Mouse (Mus musculus): ENCODE measurements around the gene Unc13d. TPM values are rescaled to one million over a fixed set of nuclear protein-coding genes. Genes with fewer than 3 reads are reported as not detected.

The Unc13d gene
- polyA plus RNA-seq, 1 experiment from 2014 or later, result 2.0 TPM

DNA sequence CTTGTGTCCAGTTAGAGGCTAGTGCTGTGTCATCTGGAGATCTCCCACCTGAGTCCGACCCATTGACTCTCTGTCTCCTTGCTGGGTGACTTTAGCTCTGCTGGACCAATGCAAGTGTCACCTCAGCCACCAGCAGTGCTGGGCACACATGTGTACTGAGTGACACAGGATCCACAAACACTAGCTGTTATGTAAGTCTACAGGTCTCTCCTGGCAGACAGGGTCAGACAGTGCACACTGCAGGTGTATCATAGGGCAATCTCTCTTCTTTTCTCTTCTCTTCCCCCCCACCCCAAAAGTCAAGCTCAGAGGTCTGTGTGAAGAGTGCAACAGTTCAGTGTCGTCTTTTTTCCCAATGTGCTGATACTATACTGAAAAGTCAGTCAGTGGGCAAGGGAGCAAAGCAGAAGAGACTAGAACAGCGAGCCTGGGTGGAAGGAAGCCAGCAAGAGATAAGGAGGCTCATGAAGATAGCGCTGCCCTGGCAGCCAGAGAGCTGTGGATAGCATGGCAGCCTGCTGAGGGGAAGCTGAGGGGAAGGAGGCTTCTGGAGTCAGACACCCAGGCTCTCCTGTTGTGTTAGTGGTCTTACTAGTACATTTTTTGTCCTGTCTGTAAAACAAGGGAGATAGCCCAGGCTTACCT lies 20.4 kb downstream of the Unc13d start:
- 89% methylated on average over 4 of the region's 4 CpGs for WGBS
- no peak overlapping the region for H3K4me2 ChIP-seq (ENCODE audit: low read depth, low read length)
- peaks cover 97% of the 10 kb centered on the region for H3K36me3 ChIP-seq (ENCODE audit: control insufficient read depth, insufficient read depth, low read length)
- no peaks in the 10 kb centered on the region for H3K9me3 ChIP-seq (ENCODE audit: control insufficient read depth, low read length)
- no peaks in the 10 kb centered on the region for H3K4me1 ChIP-seq (ENCODE audit: control insufficient read depth, insufficient read depth, low read length)
- no peaks in the 10 kb centered on the region for H3K27me3 ChIP-seq (replicated peaks; ENCODE audit: control insufficient read depth, insufficient read depth, low read length)
- H3K4me3 ChIP-seq (ENCODE audit: low read depth, low read length), result no peak overlapping the region
- DNase-seq (ENCODE audit: low spot score) (no peak), ATAC-seq (ENCODE audit: low read depth) (no peak)
- H3K9ac ChIP-seq (ENCODE audit: low read depth, low read length), result no peak overlapping the region
- no peak overlapping the region for H3K27ac ChIP-seq (replicated peaks; ENCODE audit: low read depth, low read length)

DNA sequence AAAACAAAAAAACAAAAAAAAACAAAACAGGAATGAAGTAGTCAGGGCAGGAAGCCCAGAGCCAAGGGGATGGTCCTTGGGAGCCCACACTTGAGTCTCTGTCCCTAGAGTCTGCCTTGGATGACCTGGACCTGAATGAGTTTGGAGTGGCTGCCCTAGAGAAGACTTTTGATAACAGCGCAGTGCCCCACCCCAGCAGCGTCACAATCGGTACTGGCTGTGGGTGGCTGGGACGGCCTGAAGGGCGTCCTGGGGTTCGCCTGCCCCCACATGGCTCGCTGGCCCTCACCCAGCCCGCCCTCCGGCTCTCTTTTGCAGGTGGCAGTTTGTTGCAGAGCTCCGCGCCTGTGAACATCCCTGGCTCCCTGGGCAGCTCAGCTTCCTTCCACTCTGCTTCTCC lies 21.9 kb downstream of the Unc13d start:
- Histone ChIP-seq H3K36me3 (ENCODE audit: control insufficient read depth, insufficient read depth, low read length) (peaks cover 96% of the 10 kb centered on the region), H3K9me3 (ENCODE audit: control insufficient read depth, low read length) (no peaks in the 10 kb centered on the region), H3K9ac (ENCODE audit: low read depth, low read length) (no peak overlapping the region), H3K4me2 (ENCODE audit: low read depth, low read length) (no peak overlapping the region), H3K4me1 (ENCODE audit: control insufficient read depth, insufficient read depth, low read length) (no peaks in the 10 kb centered on the region), H3K27ac (replicated peaks; ENCODE audit: low read depth, low read length) (no peak overlapping the region), H3K27me3 (replicated peaks; ENCODE audit: control insufficient read depth, insufficient read depth, low read length) (no peaks in the 10 kb centered on the region), H3K4me3 (ENCODE audit: low read depth, low read length) (no peak overlapping the region)
- DNase-seq (ENCODE audit: low spot score) (no peak), ATAC-seq (ENCODE audit: low read depth) (no peak)
- 89% methylated on average over 9 of the region's 11 CpGs for WGBS

GRCm38 (mm10) chr11:116053510-116054229 lies 24.1 kb downstream of the Unc13d start:
- Histone ChIP-seq H3K4me3 (ENCODE audit: low read depth, low read length) (no peak overlapping the region), H3K9ac (ENCODE audit: low read depth, low read length) (no peak overlapping the region), H3K27me3 (replicated peaks; ENCODE audit: control insufficient read depth, insufficient read depth, low read length) (no peaks in the 10 kb centered on the region), H3K4me2 (ENCODE audit: low read depth, low read length) (no peak overlapping the region), H3K4me1 (ENCODE audit: control insufficient read depth, insufficient read depth, low read length) (no peaks in the 10 kb centered on the region), H3K9me3 (ENCODE audit: control insufficient read depth, low read length) (no peaks in the 10 kb centered on the region), H3K36me3 (ENCODE audit: control insufficient read depth, insufficient read depth, low read length) (peaks cover 96% of the 10 kb centered on the region), H3K27ac (replicated peaks; ENCODE audit: low read depth, low read length) (no peak overlapping the region)
- 92% methylated on average over 9 of the region's 9 CpGs for WGBS
- ATAC-seq (ENCODE audit: low read depth), result no peak
- DNase-seq (ENCODE audit: low spot score), result no peak

DNA sequence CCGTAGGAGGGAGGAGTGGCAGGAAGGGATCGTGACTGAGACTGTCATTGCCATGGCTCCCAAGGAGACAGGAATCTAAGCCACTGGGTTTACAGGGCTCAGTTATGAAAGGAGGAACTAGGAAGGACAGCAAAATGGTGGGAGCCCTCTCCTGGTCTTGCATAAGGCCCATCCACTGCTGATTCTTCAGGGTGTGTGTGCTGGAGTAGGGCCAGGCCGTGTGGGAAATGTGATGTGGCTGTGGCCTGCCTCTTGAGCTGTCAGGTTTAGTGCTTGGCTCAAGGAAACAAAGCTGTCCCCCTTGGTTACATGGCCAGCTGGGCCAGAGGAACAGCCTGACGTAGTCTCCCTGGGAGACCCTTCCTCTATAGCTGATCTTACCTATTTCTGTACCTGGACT lies 27.6 kb downstream of the Unc13d start:
- Histone ChIP-seq H3K27ac (replicated peaks; ENCODE audit: low read depth, low read length) (no peak overlapping the region), H3K27me3 (replicated peaks; ENCODE audit: control insufficient read depth, insufficient read depth, low read length) (no peaks in the 10 kb centered on the region), H3K4me1 (ENCODE audit: control insufficient read depth, insufficient read depth, low read length) (no peaks in the 10 kb centered on the region), H3K4me2 (ENCODE audit: low read depth, low read length) (no peak overlapping the region), H3K36me3 (ENCODE audit: control insufficient read depth, insufficient read depth, low read length) (peaks cover 89% of the 10 kb centered on the region), H3K9ac (ENCODE audit: low read depth, low read length) (no peak overlapping the region), H3K4me3 (ENCODE audit: low read depth, low read length) (no peak overlapping the region), H3K9me3 (ENCODE audit: control insufficient read depth, low read length) (no peaks in the 10 kb centered on the region)
- WGBS, result 76% methylated on average over 3 of the region's 4 CpGs
- ATAC-seq (ENCODE audit: low read depth) (no peak), DNase-seq (ENCODE audit: low spot score) (no peak)

DNA sequence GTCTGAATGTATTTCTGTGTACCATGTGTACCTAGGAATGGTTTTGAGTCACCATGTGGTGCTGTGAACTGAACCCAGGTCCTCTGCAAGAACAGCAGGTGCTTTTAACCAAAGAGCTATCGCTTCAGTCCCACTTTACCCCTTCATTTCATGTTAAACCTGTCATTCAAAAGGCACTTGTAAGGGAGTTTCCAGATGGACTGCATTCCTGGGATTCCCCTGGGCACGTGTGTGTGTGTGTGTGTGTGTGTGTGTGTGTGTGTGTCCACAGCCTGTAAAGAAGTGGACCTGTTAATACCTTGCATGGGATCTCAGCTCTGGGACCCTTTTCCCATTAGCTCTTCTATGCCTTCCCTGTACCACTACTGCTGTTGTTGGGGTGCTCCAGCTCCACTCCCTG lies 28.2 kb downstream of the Unc13d start:
- H3K27me3 ChIP-seq (replicated peaks; ENCODE audit: control insufficient read depth, insufficient read depth, low read length), result no peaks in the 10 kb centered on the region
- no peaks in the 10 kb centered on the region for H3K9me3 ChIP-seq (ENCODE audit: control insufficient read depth, low read length)
- H3K4me1 ChIP-seq (ENCODE audit: control insufficient read depth, insufficient read depth, low read length), result no peaks in the 10 kb centered on the region
- H3K4me3 ChIP-seq (ENCODE audit: low read depth, low read length), result no peak overlapping the region
- H3K9ac ChIP-seq (ENCODE audit: low read depth, low read length), result no peak overlapping the region
- 91% methylated on average over 2 of the region's 2 CpGs for WGBS
- peaks cover 89% of the 10 kb centered on the region for H3K36me3 ChIP-seq (ENCODE audit: control insufficient read depth, insufficient read depth, low read length)
- DNase-seq (ENCODE audit: low spot score) (no peak), ATAC-seq (ENCODE audit: low read depth) (no peak)
- H3K4me2 ChIP-seq (ENCODE audit: low read depth, low read length), result no peak overlapping the region
- H3K27ac ChIP-seq (replicated peaks; ENCODE audit: low read depth, low read length), result no peak overlapping the region

DNA sequence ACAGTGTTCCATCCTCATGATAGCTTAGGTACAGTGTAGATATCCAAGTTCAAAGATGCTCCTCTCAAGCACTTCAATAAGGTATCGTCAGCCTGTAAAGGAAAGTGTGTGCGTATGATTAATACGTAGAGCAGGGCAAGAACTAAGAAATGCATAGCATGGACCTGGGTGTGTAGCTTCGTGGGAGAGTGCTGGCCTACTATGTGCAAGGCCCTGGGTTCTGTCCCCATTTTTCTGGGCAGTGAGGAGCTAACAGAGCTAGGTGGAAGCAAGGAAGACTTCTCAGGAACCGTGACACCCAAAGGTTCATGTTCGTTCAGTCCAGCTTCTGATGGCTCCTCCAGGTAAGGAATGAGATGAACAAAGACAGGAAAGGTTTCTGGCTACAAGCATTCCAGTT lies 32.6 kb downstream of the Unc13d start:
- Histone ChIP-seq H3K9ac (ENCODE audit: low read depth, low read length) (no peak overlapping the region), H3K9me3 (ENCODE audit: control insufficient read depth, low read length) (no peaks in the 10 kb centered on the region), H3K36me3 (ENCODE audit: control insufficient read depth, insufficient read depth, low read length) (peaks cover 70% of the 10 kb centered on the region), H3K4me1 (ENCODE audit: control insufficient read depth, insufficient read depth, low read length) (no peaks in the 10 kb centered on the region), H3K27me3 (replicated peaks; ENCODE audit: control insufficient read depth, insufficient read depth, low read length) (no peaks in the 10 kb centered on the region), H3K4me3 (ENCODE audit: low read depth, low read length) (no peak overlapping the region), H3K4me2 (ENCODE audit: low read depth, low read length) (no peak overlapping the region), H3K27ac (replicated peaks; ENCODE audit: low read depth, low read length) (no peak overlapping the region)
- ATAC-seq (ENCODE audit: low read depth), result no peak
- WGBS, result 95% methylated on average over 6 of the region's 6 CpGs
- no peak for DNase-seq (ENCODE audit: low spot score)

- Histone ChIP-seq H3K9ac (ENCODE audit: low read depth, low read length) (no peak overlapping the region), H3K27me3 (replicated peaks; ENCODE audit: control insufficient read depth, insufficient read depth, low read length) (no peaks in the 10 kb centered on the region), H3K4me2 (ENCODE audit: low read depth, low read length) (no peak overlapping the region), H3K9me3 (ENCODE audit: control insufficient read depth, low read length) (no peaks in the 10 kb centered on the region), H3K36me3 (ENCODE audit: control insufficient read depth, insufficient read depth, low read length) (peaks cover 65% of the 10 kb centered on the region), H3K4me1 (ENCODE audit: control insufficient read depth, insufficient read depth, low read length) (no peaks in the 10 kb centered on the region), H3K27ac (replicated peaks; ENCODE audit: low read depth, low read length) (no peak overlapping the region), H3K4me3 (ENCODE audit: low read depth, low read length) (no peak overlapping the region)
- no peak for DNase-seq (ENCODE audit: low spot score)
- 97% methylated on average over 1 of the region's 1 CpGs for WGBS
- no peak for ATAC-seq (ENCODE audit: low read depth)
Measured at GRCm38 (mm10) chr11:116043286-116043685, 34.5 kb downstream of the Unc13d start.

DNA sequence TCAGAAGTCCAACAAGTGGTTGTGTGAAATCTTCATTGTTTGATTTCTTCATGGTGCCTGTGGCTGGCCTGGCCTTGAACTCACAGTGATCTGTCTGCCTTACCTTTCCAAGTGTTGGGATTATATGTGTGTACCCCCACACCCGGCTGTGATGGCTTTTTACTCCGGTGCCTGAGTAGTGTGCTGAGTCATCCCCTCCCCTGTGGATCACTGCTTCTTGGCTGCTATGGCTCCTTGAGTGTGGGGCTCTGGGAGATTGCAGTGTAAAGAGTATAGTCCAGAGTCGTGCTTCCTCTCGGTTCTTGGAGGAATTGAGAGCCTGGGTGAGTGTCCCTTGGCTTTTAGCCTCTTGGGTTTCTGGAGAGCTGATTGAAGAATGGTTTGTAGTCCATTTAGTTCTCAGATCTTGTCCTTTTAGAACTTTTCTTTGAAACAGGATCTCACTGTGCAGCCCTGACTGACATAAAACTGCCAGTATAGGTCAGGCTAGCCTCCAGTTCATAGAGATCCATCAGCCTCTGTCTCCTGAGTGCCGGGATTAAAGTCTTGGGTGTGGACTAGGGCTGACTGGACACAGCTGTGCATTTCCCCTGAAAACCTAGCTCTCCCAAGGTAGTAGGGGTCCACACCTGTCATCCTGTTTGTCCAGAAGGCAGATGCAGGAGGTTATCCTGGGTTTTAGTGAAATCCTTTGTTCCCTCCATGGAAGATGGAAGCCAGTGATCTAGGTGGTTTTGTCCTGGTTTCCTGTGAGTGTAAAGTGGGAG lies 35.2 kb downstream of the Unc13d start:
- H3K9ac ChIP-seq (ENCODE audit: low read depth, low read length), result no peak overlapping the region
- DNase-seq (ENCODE audit: low spot score), result no peak
- no peak overlapping the region for H3K27ac ChIP-seq (replicated peaks; ENCODE audit: low read depth, low read length)
- peaks cover 60% of the 10 kb centered on the region for H3K36me3 ChIP-seq (ENCODE audit: control insufficient read depth, insufficient read depth, low read length)
- ATAC-seq (ENCODE audit: low read depth), result no peak
- H3K27me3 ChIP-seq (replicated peaks; ENCODE audit: control insufficient read depth, insufficient read depth, low read length), result no peaks in the 10 kb centered on the region
- no peaks in the 10 kb centered on the region for H3K9me3 ChIP-seq (ENCODE audit: control insufficient read depth, low read length)
- H3K4me3 ChIP-seq (ENCODE audit: low read depth, low read length), result no peak overlapping the region
- no peak overlapping the region for H3K4me2 ChIP-seq (ENCODE audit: low read depth, low read length)
- H3K4me1 ChIP-seq (ENCODE audit: control insufficient read depth, insufficient read depth, low read length), result no peaks in the 10 kb centered on the region
- whole genome bisulfite sequencing, result 88% methylated on average over 5 of the region's 5 CpGs
